Mouse (Mus musculus) kidney, adult 9 months (tissue): ENCODE measurements around the gene Gm21985.

Source experiments
- DNase-seq: peaks from one replicate; pipeline ENCODE4 v3.0.0; 2022

Gene Gm21985

DNA sequence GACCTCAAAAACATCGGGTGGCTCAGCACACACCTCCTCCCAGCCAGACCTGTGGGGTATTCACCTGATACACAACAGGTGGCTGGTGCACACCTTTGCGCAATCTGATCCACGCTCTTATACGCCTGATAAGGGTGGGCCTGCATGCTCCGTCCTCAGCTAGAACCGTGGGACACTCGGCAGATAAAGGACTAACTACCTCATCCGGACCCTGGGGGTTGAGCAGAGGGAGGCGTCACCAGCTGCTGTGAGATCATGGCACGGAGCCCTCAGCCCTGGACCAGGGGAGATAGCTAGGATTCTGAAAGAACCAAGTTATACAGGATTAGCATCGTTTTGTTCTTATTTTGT lies at the start of gene Gm21985:
Gene Gm21985 (plus strand): TSS at position 73 of the 351 bp plus-strand sequence.
- DNase-seq: peak; percentile 46

DNA sequence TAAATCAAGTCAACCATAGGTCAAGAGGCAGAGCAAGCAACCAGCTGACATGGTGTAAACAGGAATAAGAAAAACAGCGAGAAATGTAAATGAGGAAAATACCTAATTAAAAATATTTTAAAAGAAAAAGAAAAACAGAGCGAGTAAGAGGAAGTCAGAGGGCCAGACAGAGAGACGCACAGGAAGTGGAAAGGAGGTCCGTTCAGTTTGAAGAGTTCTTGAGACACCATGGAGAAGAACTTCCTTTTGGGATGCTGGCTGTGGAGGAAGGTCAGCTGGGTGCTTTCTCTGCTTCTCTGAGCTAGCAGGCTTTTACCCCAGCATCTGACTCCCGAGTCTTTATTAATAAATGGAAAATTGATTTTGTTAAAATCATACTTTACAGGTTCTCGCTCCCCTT lies 48.5 kb upstream of the Gm21985 start:
- no peak for DNase-seq

DNA sequence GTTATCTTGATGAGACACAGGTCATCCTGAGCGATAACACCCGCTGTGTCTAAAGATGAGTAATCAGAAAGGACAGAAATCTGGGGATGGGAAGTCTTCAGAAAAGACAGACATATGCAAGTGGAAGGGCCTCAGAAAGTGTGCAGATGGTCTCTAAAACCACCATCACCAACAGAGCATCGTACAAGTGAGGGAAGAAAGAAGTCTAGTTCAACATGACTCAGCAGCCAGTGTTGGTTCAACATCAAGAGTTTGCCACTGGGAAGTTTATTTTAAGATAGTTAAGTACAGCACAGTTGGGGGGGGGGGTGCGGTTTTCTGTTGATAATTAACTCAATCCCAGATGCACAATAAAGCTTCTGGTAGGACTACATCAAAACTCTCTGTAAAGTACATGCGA lies 45.2 kb upstream of the Gm21985 start:
- DNase-seq: no peak

DNA sequence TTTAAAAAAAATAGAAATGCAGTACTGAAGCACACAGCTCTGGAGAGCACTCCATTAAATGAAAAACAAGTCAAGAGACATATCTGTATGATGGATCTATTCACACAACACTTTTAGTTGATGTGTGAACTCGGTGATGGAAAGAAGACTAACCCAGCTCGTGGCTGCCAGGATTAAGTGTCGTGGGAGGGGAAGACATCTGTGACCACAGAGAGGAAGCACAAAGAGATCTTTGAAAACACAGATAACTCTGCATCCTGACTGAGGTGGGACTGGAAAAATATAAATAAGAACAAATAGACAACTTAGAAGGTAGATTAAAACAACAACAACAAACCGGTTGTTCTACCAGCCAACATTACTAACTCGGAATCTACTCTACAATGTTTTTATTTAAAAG lies 43.5 kb upstream of the Gm21985 start:
- no peak for DNase-seq

DNA sequence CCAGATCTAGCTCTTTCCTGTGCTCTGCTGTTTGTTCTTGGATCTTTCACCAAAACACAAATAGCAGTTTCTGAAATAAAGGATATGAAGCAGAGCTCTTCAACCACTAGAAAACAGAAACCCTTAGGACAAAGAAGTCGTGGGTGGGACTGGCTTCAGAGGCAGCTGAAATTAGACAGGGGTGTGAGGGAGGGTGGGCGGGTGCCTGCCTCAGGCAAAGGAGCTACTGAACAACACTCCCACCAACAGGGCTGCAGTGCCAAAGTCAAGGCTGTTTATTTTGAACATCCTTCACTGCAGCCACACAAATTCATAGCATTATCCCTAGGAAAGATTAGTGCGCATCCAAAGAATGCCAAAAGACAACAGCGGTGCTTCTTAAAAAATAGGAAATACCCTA lies 41.8 kb upstream of the Gm21985 start:
- DNase-seq: no peak

DNA sequence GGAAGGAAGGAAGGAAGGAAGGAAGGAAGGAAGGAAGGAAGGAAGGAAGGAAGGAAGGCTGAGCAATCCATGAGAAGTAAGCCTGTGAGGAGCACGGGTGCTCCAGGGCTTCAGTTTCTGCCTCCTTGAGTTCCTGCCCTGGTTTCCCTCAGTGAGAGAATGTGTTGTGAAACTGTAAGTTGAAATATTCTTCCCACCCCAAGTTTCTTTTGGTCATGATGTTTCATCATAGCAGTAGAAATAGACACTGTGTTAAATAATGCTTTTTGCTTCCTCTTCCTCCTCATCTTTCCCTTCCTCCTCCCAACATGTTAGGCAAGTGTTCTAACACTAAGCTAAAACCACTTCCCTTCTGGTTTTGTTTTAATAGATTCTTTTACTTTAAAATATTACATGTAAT lies 33.5 kb upstream of the Gm21985 start:
- no peak for DNase-seq

DNA sequence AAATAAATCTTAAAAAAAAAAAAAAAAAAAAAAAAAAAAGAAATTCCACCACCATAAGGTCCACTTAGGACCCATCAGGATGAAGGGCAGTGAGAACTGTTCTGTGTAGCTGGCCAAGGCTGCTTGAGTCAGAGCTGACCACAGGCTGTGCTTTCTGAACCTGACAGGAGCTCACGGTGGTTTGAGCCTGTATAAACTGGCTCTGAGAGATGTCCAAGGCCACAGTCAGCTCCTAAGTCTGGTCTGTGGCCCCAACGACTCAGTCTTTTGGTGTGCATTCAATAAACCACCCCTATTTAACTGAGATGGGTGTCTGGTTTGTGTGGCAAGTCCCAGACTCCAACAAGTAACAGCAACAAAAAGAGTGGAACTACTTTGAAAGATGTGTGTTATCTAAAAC lies 29.5 kb upstream of the Gm21985 start:
- no peak for DNase-seq

DNA sequence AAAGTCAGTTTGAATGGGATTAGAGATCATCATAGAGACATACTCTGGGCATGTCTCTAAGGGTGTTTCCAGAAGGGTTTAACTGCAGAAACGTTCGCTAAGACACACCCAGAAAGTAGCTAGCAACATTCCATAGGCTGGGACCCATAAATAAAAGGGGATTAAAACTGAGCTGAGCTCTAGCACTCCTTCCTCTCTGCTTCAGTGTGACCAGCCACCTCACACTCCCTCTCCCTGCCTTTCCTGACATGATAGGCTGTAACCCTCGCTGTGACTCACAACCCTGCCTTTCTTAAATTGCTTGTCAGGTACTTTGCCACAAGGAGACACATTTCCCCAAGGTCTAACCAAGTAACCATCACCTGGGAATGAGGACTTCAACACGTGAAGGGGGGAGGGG lies 28.1 kb upstream of the Gm21985 start:
- DNase-seq: no peak

DNA sequence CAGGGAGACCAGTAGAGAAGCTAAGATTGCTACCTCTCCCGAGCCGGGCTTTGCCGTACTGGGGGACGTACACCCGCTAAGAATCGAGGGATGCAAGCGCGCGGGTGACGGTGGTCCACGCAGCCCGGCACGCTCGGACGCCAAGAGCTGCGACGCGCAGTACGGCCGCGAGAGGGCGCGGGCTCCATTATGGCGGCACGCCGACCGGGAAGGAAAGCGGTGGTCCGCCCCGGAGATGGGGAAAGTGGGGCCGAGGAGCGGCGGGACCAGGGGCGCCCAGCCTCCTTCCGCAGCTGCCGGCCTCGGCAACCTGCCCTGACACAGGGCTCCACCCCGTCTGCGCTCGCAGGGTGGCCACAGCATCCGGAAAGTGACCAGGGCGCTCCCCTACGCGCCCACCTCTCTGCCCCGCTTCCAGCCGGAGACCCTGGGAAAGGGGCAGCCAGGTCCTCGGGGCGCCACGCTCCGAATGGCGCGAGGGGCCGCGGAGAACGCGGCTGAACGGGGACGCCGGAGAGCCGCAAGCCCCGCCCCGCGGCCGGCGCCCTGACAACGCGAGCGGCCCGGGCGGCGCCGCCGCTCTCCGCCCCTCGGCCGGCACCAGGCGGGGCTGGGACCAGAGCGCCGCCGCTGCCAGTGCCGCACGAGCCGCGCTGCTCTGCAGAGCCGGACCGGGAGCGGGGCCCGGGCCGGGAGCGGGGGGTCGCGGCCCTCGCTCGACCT lies 26.7 kb upstream of the Gm21985 start, which contains the start of gene Lpcat4:
Gene Lpcat4 (plus strand): TSS at position 257 of the 723 bp plus-strand sequence.
- DNase-seq: peak; percentile 80

DNA sequence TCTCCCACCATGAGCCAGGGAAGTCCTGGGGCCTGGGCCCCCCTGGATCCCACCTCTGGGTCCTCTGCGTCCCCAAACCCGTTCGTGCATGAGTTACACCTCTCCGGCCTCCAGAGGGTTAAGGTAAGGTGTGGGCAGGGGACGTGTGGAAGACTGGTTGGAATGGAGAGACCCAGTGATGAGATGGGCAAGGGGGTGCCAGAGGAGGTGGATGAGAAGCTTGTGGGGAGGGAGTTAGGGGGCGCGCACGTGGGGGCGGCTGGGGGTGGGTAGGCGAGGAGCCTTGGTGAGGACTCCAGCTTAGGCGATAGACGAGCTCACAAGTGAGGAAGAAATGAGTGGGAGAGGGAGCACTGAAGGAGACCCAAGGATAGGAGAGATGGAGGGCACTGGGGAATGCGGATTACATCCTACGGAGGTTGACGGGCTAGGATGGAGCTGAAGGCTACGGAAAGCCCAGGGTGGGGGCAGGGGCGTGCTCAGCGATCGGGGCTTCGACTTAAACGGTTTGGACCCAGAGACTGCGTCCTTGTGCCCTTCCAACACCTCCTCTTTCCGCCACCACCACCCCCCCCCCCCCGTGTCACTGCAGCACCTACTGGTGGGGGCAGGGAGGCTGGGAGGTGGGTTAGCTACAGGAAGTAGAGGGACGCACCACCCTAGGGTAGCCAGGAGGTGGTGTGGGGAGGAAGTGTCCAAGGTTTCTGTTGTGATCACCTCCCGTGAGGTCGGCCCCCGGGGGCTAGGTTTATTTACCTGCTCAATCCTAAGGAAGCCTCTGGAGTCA lies 26.0 kb upstream of the Gm21985 start:
- no peak for DNase-seq

DNA sequence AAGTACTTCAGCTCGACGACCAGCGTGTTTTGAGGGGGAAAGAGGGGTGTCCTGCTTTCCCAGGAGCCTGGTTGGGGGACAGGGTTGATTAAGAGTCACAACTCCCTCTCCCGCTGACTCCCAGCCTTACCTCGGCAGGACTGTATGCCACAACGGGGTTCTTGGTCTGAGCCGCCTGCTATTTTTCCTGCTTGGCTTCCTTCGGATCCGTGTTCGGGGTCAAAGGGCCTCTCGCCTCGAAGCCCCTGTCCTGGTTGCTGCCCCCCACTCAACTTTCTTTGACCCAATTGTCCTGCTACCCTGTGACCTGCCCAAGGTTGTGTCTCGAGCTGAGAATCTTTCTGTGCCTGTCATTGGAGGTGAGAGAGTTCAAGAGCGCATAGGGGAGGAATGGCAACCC lies 24.3 kb upstream of the Gm21985 start:
- DNase-seq: no peak

DNA sequence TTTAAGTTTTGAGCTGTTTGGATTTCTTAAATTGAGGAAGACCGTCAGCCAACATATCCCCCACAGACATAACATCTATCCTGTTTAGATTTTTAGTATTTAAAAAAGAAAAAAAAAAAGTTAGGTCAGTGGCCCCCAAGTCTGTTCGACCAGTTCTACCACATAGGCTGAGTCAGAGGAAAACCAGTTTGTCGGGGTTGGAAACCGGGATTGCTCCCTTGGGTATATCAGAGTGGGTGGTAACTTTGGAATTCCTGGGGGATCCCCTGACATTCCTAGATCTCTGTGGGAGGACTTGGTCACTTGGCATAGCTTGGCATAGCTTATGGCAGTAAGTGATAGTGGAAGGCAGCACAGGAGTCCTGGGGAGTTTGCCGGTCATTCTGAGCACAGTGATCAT lies 20.8 kb upstream of the Gm21985 start:
- DNase-seq: no peak

DNA sequence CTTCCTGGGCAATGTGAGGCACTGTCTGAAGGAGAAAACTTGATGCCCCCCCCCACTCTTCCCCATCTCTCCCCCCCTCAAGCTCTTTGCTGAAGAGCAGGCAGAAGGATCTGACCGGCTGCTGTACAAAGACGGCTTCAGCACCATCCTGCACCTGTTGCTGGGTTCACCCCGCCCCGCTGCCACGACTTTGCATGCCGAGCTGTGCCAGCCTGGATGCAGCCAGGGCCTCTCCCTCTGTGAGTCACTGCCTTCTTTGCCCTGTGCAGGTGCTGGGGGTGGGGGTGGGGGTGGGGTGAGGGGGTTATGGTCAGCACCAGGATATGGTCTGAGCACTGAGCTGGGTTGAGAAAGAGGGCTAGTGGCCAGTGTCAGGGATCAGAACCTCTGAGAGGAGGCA lies 19.9 kb upstream of the Gm21985 start:
- no peak for DNase-seq

DNA sequence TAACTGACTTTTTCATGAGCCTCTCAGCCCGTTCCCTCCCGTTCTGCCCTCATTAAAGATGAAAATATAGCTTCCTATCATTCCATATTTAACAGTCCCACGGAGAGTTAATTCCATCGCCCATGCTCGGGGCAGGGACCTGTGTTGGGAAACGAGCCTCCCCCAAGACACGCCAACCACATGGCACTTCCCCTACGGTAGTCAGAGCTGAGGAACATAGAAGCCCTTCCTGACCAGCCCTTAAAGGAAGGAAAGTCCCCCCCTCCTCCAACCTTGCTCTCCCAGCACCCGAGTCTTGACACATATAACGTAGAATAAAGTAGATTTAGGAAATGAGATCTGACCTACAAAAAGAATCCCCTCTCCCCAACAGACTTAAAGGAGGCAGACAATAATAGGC lies 18.8 kb upstream of the Gm21985 start:
- DNase-seq: no peak

DNA sequence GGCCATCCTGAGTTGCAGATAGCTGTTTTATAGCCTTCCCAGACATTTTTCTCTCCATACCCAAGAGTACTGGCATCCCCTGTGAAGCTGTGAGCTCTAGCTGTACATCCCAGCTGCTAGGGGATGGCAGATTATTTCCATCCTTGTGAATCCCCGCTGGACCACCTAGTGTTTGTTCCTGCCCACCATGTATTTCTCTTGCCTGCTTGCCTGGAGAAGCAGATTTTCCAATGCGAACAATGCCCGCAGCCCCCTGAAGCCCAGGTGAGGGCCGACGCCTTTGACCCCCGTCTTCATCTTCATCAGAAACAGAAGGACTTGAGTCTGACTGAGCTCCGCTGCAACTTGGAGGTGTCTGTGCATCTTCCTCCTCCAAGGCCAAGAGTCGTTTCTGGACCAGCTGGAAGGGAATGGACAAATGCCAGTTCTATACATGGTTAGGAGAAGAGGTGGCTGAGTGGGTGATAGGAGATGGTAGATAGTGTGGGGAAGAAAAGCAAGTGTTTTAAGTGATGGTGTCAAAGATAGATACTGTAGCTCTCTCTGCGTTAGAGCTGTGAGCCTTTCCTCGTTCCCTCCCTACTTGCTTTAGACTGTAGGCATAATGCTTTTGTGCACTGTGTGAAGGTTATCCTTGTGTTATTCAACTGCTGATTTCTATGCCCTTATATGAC lies 16.2 kb upstream of the Gm21985 start:
- DNase-seq: no peak

DNA sequence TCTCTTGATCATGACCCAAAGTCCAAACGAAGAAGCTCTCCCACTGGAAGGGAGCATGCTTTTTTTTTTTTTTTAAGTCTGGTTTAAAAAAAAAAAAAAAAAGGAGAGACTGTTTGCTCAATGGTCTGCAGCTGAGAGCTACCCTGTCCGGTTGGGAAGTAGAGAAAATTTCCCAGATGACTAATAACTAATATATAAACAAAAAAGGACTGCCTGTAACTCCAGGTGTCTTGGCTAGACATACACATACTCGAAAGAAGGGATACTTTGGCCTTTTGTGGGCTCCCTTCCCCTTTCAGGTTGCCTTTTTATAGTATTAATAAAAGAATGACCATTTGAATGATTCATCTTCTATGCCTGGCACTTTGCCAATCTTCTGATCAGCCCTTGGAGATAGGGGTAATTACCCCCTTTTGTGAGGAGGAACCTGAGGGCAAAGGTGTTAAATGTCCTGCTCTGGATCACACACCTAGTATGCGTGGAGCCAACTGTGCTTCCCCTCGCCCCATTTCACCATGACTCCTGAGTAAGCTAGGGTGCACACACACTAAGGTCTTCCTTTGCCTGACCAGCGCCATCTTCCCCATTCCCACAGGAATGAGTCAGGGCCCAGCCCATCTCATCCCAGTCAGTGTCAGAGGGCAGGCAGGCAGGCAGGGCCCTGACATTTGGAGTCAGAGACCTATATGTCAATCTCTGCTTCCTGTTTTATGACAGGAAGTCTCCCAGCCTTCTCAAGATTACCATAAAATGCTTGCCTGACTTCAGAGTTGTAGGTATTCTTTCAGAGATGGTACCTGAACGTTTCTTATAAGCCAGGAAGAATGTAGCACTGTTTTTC lies 11.2 kb upstream of the Gm21985 start:
- no peak for DNase-seq

DNA sequence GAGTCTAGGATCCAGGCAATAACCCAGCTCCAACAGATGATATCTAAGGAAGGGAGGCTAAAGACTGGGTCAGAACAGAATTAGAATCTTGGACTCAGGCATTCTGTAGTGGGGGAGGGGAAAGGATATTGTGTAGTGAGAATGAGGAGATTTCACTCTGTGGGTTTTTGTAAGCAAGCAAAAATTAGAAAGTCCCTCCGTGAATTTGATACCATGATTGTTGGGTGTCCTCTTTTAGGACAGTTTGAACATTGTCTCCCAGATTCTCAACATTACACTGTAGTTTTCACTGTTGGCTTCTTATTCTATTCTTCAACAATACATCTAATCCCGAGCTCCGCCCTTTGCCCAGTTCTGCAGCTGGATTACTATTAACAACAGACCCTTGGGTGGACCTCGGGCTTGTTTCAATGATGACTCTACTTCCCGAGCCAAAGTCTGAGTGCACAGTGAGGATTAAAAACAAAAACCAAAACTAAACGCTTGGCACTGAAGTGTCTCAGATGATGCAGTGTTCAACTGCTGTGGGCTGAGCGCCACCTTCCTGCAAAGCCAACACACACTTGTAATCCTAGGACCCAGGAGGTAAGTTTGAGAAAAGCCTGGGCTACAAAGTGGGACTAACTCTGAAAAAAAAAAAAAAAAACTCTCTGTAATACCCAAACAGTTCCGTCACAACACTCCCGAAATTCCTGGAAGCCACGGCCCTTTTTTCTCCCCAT lies 6.7 kb upstream of the Gm21985 start, which contains the start of gene Nutm1:
Gene Nutm1 (minus strand): TSS at position 51 of the 722 bp plus-strand sequence.
- DNase-seq: no peak

DNA sequence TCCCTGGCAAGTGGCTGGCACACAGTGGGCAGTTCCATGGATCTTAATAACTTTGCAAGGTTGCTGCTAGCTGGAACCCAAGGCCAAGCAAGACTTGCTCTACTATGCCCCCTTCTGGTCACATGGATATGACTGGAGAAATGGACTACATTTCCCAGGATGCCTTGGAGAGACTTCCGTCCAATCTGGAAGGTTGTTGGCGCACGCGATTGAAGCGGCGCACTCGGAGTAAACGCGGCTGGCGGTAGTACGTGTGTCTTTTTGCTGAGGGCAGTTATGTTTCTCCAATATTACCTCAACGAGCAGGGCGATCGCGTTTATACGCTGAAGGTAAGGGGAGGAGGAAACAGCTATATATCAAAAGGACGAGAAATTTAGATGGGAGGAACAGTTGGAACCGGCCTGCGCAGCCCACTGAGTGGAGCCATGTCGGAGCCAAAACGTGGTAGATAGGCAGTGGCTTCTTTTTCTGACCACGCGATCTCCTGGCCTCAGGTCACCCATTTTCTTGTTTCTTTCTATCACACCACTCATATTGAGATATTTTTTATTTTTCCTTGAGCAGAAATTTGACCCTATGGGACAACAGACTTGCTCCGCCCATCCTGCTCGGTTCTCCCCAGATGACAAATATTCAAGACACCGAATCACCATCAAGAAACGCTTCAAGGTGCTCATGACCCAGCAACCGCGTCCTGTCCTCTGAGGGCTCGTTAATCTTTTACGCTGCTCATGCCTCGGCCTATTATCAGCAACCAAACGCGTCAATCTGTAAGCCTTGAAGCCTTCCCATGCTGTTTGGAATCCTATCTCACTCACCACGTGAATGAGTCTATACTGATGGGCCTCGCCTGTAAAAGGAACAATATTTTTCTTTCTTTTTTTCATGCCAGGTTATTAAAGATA lies 4.1 kb upstream of the Gm21985 start, which contains the start of gene Nop10:
Gene Nop10 (plus strand): TSS at position 179 of the 906 bp plus-strand sequence.
- DNase-seq: peak; percentile 91

DNA sequence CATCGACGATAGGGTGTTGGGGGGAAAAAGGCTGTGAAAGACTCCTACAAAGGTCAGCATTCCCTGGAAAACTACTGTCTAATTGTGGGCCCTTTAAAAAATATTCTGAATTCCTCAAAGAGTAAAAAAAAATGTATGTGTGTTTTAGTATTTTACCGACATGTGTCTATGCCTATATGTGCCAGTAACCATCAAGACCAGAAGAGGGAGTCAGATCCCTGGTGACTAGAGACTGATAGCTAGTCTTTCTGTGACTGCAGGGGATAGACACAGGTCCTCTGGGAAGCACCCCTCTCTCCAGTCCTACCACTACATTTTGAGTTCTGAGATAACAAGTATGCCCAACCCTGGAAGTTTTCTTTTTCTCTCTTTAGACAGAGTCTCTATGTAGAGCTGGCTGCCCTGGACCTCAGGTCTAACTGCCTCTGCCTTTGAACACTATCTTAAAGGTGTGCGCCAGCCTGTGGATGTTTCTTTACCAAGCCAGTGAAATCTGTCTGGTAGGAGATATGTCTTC lies 3.3 kb upstream of the Gm21985 start:
- DNase-seq: peak; percentile 39

DNA sequence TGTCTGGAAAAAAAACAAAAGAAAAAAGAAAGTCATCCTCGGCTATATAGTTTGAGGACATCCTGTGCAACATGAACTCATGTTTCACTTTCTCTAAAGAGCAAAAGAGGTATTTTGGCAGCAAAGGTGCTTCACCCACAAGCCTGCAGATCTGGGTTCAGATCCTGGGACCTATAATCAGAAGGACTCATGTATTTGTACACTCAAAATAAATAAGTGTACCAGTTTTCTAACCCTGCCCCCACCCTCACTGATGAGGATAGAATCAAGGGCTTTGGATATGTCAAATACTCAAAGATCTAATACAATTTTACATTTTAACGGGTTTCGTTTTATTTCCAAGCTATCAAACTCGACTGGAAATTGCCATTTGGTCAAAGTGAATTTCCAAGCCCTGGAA lies 1.8 kb upstream of the Gm21985 start:
- DNase-seq: no peak
